Mouse (Mus musculus): ENCODE measurements around the gene Maff.

DNA sequence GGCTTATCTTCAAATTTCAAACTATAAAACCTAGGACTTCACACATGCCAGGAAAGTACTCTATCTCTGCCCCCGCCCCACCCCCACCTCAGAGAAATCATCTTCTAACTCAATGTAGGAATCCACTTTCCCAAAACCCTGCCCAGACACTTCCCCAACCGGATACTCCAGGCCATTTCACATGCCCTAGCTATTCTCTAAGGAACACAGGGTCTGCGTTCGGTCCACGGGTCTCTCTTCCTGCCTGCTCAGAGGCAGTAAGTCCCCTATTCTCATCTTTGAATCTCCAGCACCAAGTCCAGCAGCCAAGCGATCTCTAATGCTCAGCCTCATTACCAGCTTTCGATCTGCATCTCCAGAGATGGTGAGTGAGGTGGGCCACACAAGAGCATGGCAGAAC, 33.2 kb downstream of the Maff start:
- TF ChIP-seq CTCF (IDR thresholded peaks at IDR 0.05; ENCODE audit: control insufficient read depth, insufficient read depth, insufficient replicate concordance, low read depth, low read length) = no peak
- TF ChIP-seq POLR2A (IDR thresholded peaks at IDR 0.05; ENCODE audit: control insufficient read depth, low read depth, low read length) = no peak
